Mouse (Mus musculus): Measurements from ENCODE around the gene Ddx11. TPM values are rescaled to one million over a fixed set of nuclear protein-coding genes. Genes with fewer than 3 reads are reported as not detected.
"Not testable (repeated sequence)": the region's sequence is repeated elsewhere in the genome, so short reads cannot be mapped to it uniquely, and the experiment has no call there.

The Ddx11 gene
- polyA plus RNA-seq, 1 experiment from 2014 or later: 29.4 TPM

- H3K36me3 ChIP-seq; H3K4me1 ChIP-seq; H3K27me3 ChIP-seq; H3K9me3 ChIP-seq; H3K4me2 ChIP-seq (replicated peaks); H3K27ac ChIP-seq; ATAC-seq (ENCODE audit: insufficient number of reproducible peaks, insufficient read depth, low FRiP score, low TSS enrichment); H3K9ac ChIP-seq; H3K4me3 ChIP-seq: not testable (repeated sequence)
- WGBS: 91% methylated on average over 15 of the region's 15 CpGs
Measured at GRCm38 (mm10) chr17:66170971-66171370, 47.7 kb downstream of the Ddx11 start.

GRCm38 (mm10) chr17:66190577-66190976 is 67.3 kb downstream of the Ddx11 start:
- 88% methylated on average over 8 of the region's 8 CpGs for WGBS
- Histone ChIP-seq H3K9me3 (no peaks in the 10 kb centered on the region), H3K36me3 (no peaks in the 10 kb centered on the region), H3K27ac (no peak overlapping the region), H3K4me1 (no peaks in the 10 kb centered on the region), H3K27me3 (no peaks in the 10 kb centered on the region), H3K4me2 (replicated peaks) (no peak overlapping the region), H3K4me3 (no peak overlapping the region), H3K9ac (no peak overlapping the region)
- ATAC-seq (ENCODE audit: insufficient number of reproducible peaks, insufficient read depth, low FRiP score, low TSS enrichment): no peak

GRCm38 (mm10) chr17:66197041-66197440 is 73.7 kb downstream of the Ddx11 start:
- Histone ChIP-seq H3K9ac (no peak overlapping the region), H3K4me1 (no peaks in the 10 kb centered on the region), H3K4me3 (no peak overlapping the region), H3K4me2 (replicated peaks) (no peak overlapping the region), H3K9me3 (no peaks in the 10 kb centered on the region), H3K27ac (no peak overlapping the region), H3K27me3 (no peaks in the 10 kb centered on the region), H3K36me3 (no peaks in the 10 kb centered on the region)
- ATAC-seq (ENCODE audit: insufficient number of reproducible peaks, insufficient read depth, low FRiP score, low TSS enrichment): no peak
- WGBS: 44% methylated on average over 3 of the region's 3 CpGs

Other genes starting within 250 kb of the Ddx11 start
- gene Ralbp1, start 237.7 kb upstream of the Ddx11 start, polyA plus RNA-seq (2016; fragmentation: Nextera tagmentation; extraction: Ambion mirVana): 63.0 and 65.7 TPM in 2 replicates
- 134 and 143 TPM in 2 replicates for gene Twsg1, start 172.3 kb upstream of the Ddx11 start, polyA plus RNA-seq (2016; fragmentation: Nextera tagmentation; extraction: Ambion mirVana)
- 37.5 and 39.2 TPM in 2 replicates for gene Ankrd12, start 46.4 kb upstream of the Ddx11 start, polyA plus RNA-seq (2016; fragmentation: Nextera tagmentation; extraction: Ambion mirVana)
- gene Ndufv2, start 22.0 kb upstream of the Ddx11 start, polyA plus RNA-seq (2016; fragmentation: Nextera tagmentation; extraction: Ambion mirVana): 282 and 295 TPM in 2 replicates
- gene Washc1, start 12.0 kb upstream of the Ddx11 start, polyA plus RNA-seq (2016; fragmentation: Nextera tagmentation; extraction: Ambion mirVana): 40.2 and 41.7 TPM in 2 replicates